Mouse (Mus musculus) forebrain, embryonic 11.5 days (tissue): ENCODE data around the gene Cpb1. TPM values are rescaled to one million over a fixed set of nuclear protein-coding genes. Genes with fewer than 3 reads are reported as not detected.

ENCODE experiments used
- ATAC-seq: fragments of 200-750 bp; cut with Nextera tagmentation; replicated peaks from 2 replicates; pipeline ENCODE4 v1.8.0; 2017; ENCODE audit warnings: moderate TSS enrichment; ENCODE audit not compliant: low FRiP score
- DNase-seq: peaks from one replicate; pipeline ENCODE4 v3.0.0-alpha.2; 2017; ENCODE audit warnings: low spot score
- H3K27ac ChIP-seq: fragments of 300-500 bp; sonication (generic); 2 replicates; pipeline ENCODE4 v1.5.1; 2014; ENCODE audit warnings: low read depth, low read length
- H3K27me3 ChIP-seq: fragments of 300-500 bp; sonication (generic); 2 replicates; pipeline ENCODE4 v1.6.1; 2014; ENCODE audit warnings: mild to moderate bottlenecking, low read length, mixed read lengths; ENCODE audit not compliant: control insufficient read depth, insufficient read depth
- H3K36me3 ChIP-seq: fragments of 300-500 bp; sonication (generic); 2 replicates; pipeline ENCODE4 v1.6.1; 2014; ENCODE audit warnings: mild to moderate bottlenecking, low read length, moderate library complexity, mixed read lengths; ENCODE audit not compliant: control insufficient read depth, insufficient read depth
- H3K4me1 ChIP-seq: fragments of 300-500 bp; sonication (generic); replicated peaks from 2 replicates; pipeline ENCODE4 v1.6.1; 2014; ENCODE audit warnings: low read length, mixed read lengths; ENCODE audit not compliant: control insufficient read depth, insufficient read depth
- H3K4me2 ChIP-seq: fragments of 300-500 bp; sonication (generic); 2 replicates; pipeline ENCODE4 v1.6.1; 2014; ENCODE audit warnings: low read depth, mild to moderate bottlenecking, low read length, moderate library complexity, mixed read lengths; ENCODE audit not compliant: severe bottlenecking
- H3K4me3 ChIP-seq: fragments of 300-500 bp; sonication (generic); 2 replicates; pipeline ENCODE4 v1.5.1; 2014; ENCODE audit warnings: low read depth, low read length
- H3K9ac ChIP-seq: fragments of 300-500 bp; sonication (generic); 2 replicates; pipeline ENCODE4 v1.6.1; 2014; ENCODE audit warnings: low read length
- H3K9me3 ChIP-seq: fragments of 300-500 bp; sonication (generic); 2 replicates; pipeline ENCODE4 v1.6.1; 2016; ENCODE audit warnings: low read length, mixed read lengths; ENCODE audit not compliant: control insufficient read depth
- WGBS: fragments of 180-500 bp; shearing (Covaris S2); extraction: QIAGEN DNeasy Blood & Tissue Kit; methylation state at CpG from one replicate; pipeline ENCODE4 v1.1.7; 2014; 5-methylcytosine and 5-hydroxymethylcytosine counted together
- microRNA-seq: library from miRNA; unstranded; fragments of <30 nt; microRNA quantifications from one replicate; pipeline ENCODE4, GENCODE M21; 2016; ENCODE audit not compliant: insufficient number of aligned reads
- polyA plus RNA-seq: library from polyadenylated mRNA; unstranded; fragments of >200 nt; fragmentation: Nextera tagmentation; extraction: Ambion mirVana; gene quantifications from 2 replicates; pipeline ENCODE4 v1.2.1, GENCODE M21; 2014

The Cpb1 gene
- polyA plus RNA-seq, 1 experiment from 2014 or later = not detected

DNA sequence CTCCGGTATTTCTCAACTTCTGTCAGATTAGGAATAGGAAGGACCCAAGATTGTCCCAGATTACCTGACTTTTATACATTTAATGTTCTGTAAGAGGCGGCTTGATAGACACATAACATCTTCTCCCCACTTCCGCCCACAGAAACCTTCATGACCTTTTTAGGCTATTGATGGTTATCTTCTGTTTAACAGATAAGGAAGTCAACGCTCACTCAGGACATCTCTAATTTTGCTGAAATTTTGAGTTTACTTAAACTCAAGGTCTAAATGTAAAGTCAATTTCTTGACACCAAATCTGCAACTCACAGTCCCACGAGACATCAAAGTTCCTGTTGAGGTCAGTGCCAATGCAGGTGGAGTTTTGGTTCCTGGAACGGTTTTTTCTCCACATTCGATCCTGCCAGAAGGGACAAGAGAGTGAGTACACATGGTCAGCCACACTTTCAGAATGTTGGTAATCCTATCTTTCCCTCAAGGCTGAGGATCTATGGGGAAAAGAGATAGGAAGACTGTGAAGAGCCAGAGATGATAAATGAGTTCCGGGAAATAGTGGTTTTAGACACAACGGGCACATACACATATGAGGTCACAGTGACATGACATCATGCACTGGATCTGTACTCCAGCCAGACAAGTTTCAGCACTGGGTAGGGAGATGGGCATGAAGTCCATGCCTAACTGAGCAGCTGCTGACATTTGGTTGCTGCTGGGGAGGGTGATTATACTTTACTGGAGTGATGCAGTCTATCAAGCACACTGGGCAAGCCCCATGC is 52.4 kb downstream of the Cpb1 start:
- ATAC-seq (no peak), DNase-seq (no peak)
- Histone ChIP-seq H3K27ac (no peak overlapping the region), H3K4me3 (no peak overlapping the region), H3K4me2 (no peak overlapping the region), H3K4me1 (no peaks in the 10 kb centered on the region), H3K27me3 (no peaks in the 10 kb centered on the region), H3K36me3 (no peaks in the 10 kb centered on the region), H3K9ac (no peak overlapping the region), H3K9me3 (no peaks in the 10 kb centered on the region)
- 93% methylated on average over 9 of the region's 9 CpGs for WGBS

DNA sequence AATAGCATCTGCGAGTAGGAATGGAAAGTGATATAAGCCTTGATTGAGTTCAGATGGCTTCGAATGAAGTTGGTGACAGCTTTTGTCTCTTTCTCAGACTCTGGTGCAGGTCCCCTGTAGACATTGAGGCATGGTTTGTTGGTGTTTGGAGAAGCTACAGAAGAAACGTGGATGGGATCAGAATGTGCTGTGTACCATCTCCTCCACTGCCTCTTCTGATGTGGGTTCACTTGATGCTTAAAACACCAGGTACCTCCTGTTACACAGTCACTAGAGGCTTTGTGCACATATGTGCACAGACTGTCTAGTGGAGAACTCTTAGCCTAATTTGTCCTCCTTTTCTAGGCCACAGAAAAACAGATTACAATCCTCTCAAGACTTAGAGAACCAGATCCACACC is 53.4 kb downstream of the Cpb1 start:
- Histone ChIP-seq H3K4me2 (no peak overlapping the region), H3K9ac (no peak overlapping the region), H3K36me3 (no peaks in the 10 kb centered on the region), H3K4me1 (no peaks in the 10 kb centered on the region), H3K9me3 (no peaks in the 10 kb centered on the region), H3K4me3 (no peak overlapping the region), H3K27me3 (no peaks in the 10 kb centered on the region), H3K27ac (no peak overlapping the region)
- WGBS = 76% methylated on average over 3 of the region's 3 CpGs
- no peak for DNase-seq
- no peak for ATAC-seq

GRCm38 (mm10) chr3:20198869-20199268 is 76.7 kb downstream of the Cpb1 start:
- ATAC-seq = peak; percentile 75
- Histone ChIP-seq H3K36me3 (no peaks in the 10 kb centered on the region), H3K4me3 (no peak overlapping the region), H3K9me3 (no peaks in the 10 kb centered on the region), H3K9ac (no peak overlapping the region), H3K27me3 (no peaks in the 10 kb centered on the region), H3K27ac (no peak overlapping the region), H3K4me2 (no peak overlapping the region), H3K4me1 (no peaks in the 10 kb centered on the region)
- peak; percentile 83 for DNase-seq
- WGBS = 28% methylated on average over 6 of the region's 6 CpGs

Small RNA genes lying within 50 kb of the gene (microRNA-seq; reads per million reads assigned to microRNA genes)
- not detected for gene Mir7007

Other genes with a start within 250 kb of the Cpb1 start
- gene Hps3, start 240.4 kb downstream of the Cpb1 start, polyA plus RNA-seq = 11.8 and 13.7 TPM in 2 replicates
- 22.0 and 25.9 TPM in 2 replicates for gene Hltf, start 217.9 kb downstream of the Cpb1 start, polyA plus RNA-seq
- gene Gyg, start 120.4 kb downstream of the Cpb1 start, polyA plus RNA-seq = 36.2 and 37.6 TPM in 2 replicates
- gene Cpa3, start 33.6 kb downstream of the Cpb1 start, polyA plus RNA-seq = 0.29 TPM in 1 of 2 replicates, not detected in the other
- 0.15 TPM in 1 of 2 replicates, not detected in the other for gene Agtr1b, start 91.4 kb upstream of the Cpb1 start, polyA plus RNA-seq